Mouse (Mus musculus) effector memory CD4-positive, alpha-beta T cell, adult 7 months (primary cell): ENCODE measurements around the gene Gm10487. TPM values are rescaled to one million over a fixed set of nuclear protein-coding genes. Genes with fewer than 3 reads are reported as not detected.

Experiments
- polyA plus RNA-seq: library from polyadenylated mRNA; unstranded; fragments of 100-300 nt; shearing (Covaris generic); gene quantifications from one replicate; pipeline ENCODE4 v1.2.1, GENCODE M21; 2017

The Gm10487 gene
- polyA plus RNA-seq = not detected

DNA sequence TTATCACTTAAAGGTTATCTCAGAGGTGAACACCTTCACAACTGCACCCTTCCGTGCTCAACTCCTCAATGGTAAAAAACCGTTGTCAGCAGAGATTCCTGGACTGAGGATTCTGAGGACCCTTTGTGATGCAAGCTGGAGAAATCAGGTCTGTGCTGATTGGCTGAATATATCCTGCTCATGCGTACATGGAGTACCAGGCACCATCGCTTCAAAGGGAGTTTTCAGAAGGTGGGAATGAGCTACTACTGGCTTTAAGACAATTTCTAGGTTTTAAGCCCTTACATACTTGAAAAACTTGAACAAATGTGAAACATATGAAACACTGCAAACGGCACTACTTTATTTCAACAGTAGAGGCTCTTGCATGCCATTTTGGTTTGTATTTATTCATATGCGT lies at the start of gene Gm10487:
TSS of gene Gm10487 (minus strand) at position 101 of the 400 bp plus-strand sequence.

